Mouse (Mus musculus) C2C12 (cell line): ENCODE measurements around the gene Gm21190.
"Not testable (repeated sequence)": the region's sequence is repeated elsewhere in the genome, so short reads cannot be mapped to it uniquely, and the experiment has no call there.

Experiments used
- CEBPB ChIP-seq: IDR thresholded peaks from one replicate; pipeline ENCODE4 v1.6.1; 2011; ENCODE audit warnings: low read depth, mild to moderate bottlenecking, control low read depth, moderate library complexity
- CTCF ChIP-seq: IDR thresholded peaks from one replicate; pipeline ENCODE4 v1.5.1; 2011; ENCODE audit not compliant: control insufficient read depth, insufficient read depth, insufficient read length
- MAX ChIP-seq: IDR thresholded peaks from one replicate; pipeline ENCODE4 v1.6.1; 2011; ENCODE audit warnings: mild to moderate bottlenecking, control low read depth
- MYOD1 ChIP-seq: IDR thresholded peaks from one replicate; pipeline ENCODE4 v1.6.1; 2011; ENCODE audit warnings: low read depth; ENCODE audit not compliant: control insufficient read depth, insufficient read length
- USF1 ChIP-seq: IDR thresholded peaks from one replicate; pipeline ENCODE4 v1.6.1; 2011; ENCODE audit warnings: low read depth, mild to moderate bottlenecking, control low read depth, moderate library complexity

GRCm38 (mm10) chr5:15529122-15529521, at the start of gene Gm21190:
- not testable (repeated sequence) for TF ChIP-seq MYOD1, CTCF, MAX, USF1, CEBPB
